Comparison of ENCODE assay signal across 8 mouse cellular contexts in genomic region chr5:147357536-147357935, GRCm38 (mm10). TPM values are rescaled to one million over a fixed set of nuclear protein-coding genes. Genes with fewer than 3 reads are reported as not detected.
DNase-seq lines count a peak whose midpoint lies in the region; ATAC-seq lines count a peak whose summit lies in the region.

No protein-coding gene starts in this region.

- H3K9me3 ChIP-seq in hindbrain, embryonic 11.5 days (ENCODE audit: control insufficient read depth, low read length): no peaks in the 10 kb centered on the region
- H3K9me3 ChIP-seq in hindbrain, embryonic 16.5 days (ENCODE audit: control insufficient read depth, low read length): no peaks in the 10 kb centered on the region
- no peaks in the 10 kb centered on the region for H3K9me3 ChIP-seq in intestine, embryonic 15.5 days

- 47% methylated on average over 3 of the region's 3 CpGs for WGBS in hindbrain, embryonic 11.5 days
- 48% methylated on average over 3 of the region's 3 CpGs for WGBS in hindbrain, embryonic 16.5 days
- 51% methylated on average over 3 of the region's 3 CpGs for WGBS in intestine, embryonic 15.5 days

- no peaks in the 10 kb centered on the region for H3K4me1 ChIP-seq in hindbrain, embryonic 11.5 days (replicated peaks; ENCODE audit: control insufficient read depth, insufficient read depth, low read length)
- H3K4me1 ChIP-seq in hindbrain, embryonic 16.5 days (ENCODE audit: control insufficient read depth, insufficient read depth, low read depth, low read length): no peaks in the 10 kb centered on the region
- no peaks in the 10 kb centered on the region for H3K4me1 ChIP-seq in intestine, embryonic 15.5 days (replicated peaks)

- no peaks in the 10 kb centered on the region for H3K27me3 ChIP-seq in hindbrain, embryonic 11.5 days (ENCODE audit: control insufficient read depth, insufficient read depth, low read length)
- no peaks in the 10 kb centered on the region for H3K27me3 ChIP-seq in hindbrain, embryonic 16.5 days (replicated peaks; ENCODE audit: control insufficient read depth, insufficient read depth, low read length)
- H3K27me3 ChIP-seq in intestine, embryonic 15.5 days (replicated peaks): no peaks in the 10 kb centered on the region

- H3K4me2 ChIP-seq in hindbrain, embryonic 11.5 days (replicated peaks; ENCODE audit: low read depth, low read length): no peak overlapping the region
- H3K4me2 ChIP-seq in hindbrain, embryonic 16.5 days (ENCODE audit: low read length): no peak overlapping the region
- H3K4me2 ChIP-seq in intestine, embryonic 15.5 days (replicated peaks): no peak overlapping the region

- no peak overlapping the region for H3K9ac ChIP-seq in hindbrain, embryonic 11.5 days (ENCODE audit: low read depth, low read length)
- no peak overlapping the region for H3K9ac ChIP-seq in hindbrain, embryonic 16.5 days (ENCODE audit: low read depth, low read length)
- H3K9ac ChIP-seq in intestine, embryonic 15.5 days: no peak overlapping the region

- no peak overlapping the region for H3K4me3 ChIP-seq in hindbrain, embryonic 11.5 days (ENCODE audit: low read depth, low read length)
- no peak overlapping the region for H3K4me3 ChIP-seq in hindbrain, embryonic 16.5 days (ENCODE audit: low read length)
- H3K4me3 ChIP-seq in intestine, embryonic 15.5 days (replicated peaks): no peak overlapping the region

- no peak for ATAC-seq in hindbrain, embryonic 11.5 days (ENCODE audit: low FRiP score)
- ATAC-seq in hindbrain, embryonic 16.5 days: no peak
- no peak for ATAC-seq in intestine, embryonic 15.5 days

- H3K27ac ChIP-seq in hindbrain, embryonic 11.5 days (ENCODE audit: low read depth, low read length): no peak overlapping the region
- H3K27ac ChIP-seq in hindbrain, embryonic 16.5 days (ENCODE audit: low read depth, low read length): no peak overlapping the region
- H3K27ac ChIP-seq in intestine, embryonic 15.5 days: no peak overlapping the region

- DNase-seq in hindbrain, embryonic 11.5 days (ENCODE audit: low spot score): peak; percentile 55
- DNase-seq in B cell, adult 2 months: peak; percentile 80 to 81
- DNase-seq in MEL-GATA-1-ER (ENCODE audit: extremely low read depth, low read depth): peak; percentile 60
- peak; percentile 70 for DNase-seq in induced T-regulatory cell, adult 2 months (ENCODE audit: low read depth)
- DNase-seq in thymus, postnatal 10 days (ENCODE audit: low spot score in 2 of 2): peak; percentile 35 to 52
- DNase-seq in right cerebral cortex, postnatal 36 days (ENCODE audit: low spot score in 2 of 2): no peak

- no peaks in the 10 kb centered on the region for H3K36me3 ChIP-seq in hindbrain, embryonic 11.5 days (ENCODE audit: control insufficient read depth, insufficient read depth, low read length)
- H3K36me3 ChIP-seq in hindbrain, embryonic 16.5 days (ENCODE audit: control insufficient read depth, insufficient read depth, low read length): no peaks in the 10 kb centered on the region
- no peaks in the 10 kb centered on the region for H3K36me3 ChIP-seq in intestine, embryonic 15.5 days

RNA-seq across cellular contexts. Expression of gene Urad, which starts 35.3 kb away (rescaled TPM):
- not detected in 2 replicates for polyA plus RNA-seq in hindbrain, embryonic 11.5 days (2014; fragmentation: Nextera tagmentation; extraction: Ambion mirVana)
- not detected in 2 replicates for polyA plus RNA-seq in hindbrain, embryonic 16.5 days (2015; fragmentation: Nextera tagmentation; extraction: Ambion mirVana)
- polyA plus RNA-seq in intestine, embryonic 15.5 days (2015; fragmentation: Nextera tagmentation; extraction: Ambion mirVana): 1.6 and 1.7 TPM in 2 replicates

RNA-seq across cellular contexts. Expression of gene Flt3, which starts 42.8 kb away (rescaled TPM):
- polyA plus RNA-seq in hindbrain, embryonic 11.5 days (2014; fragmentation: Nextera tagmentation; extraction: Ambion mirVana): 0.14 and 0.15 TPM in 2 replicates
- polyA plus RNA-seq in hindbrain, embryonic 16.5 days (2015; fragmentation: Nextera tagmentation; extraction: Ambion mirVana): 1.8 and 2.3 TPM in 2 replicates
- polyA plus RNA-seq in intestine, embryonic 15.5 days (2015; fragmentation: Nextera tagmentation; extraction: Ambion mirVana): 0.31 and 0.34 TPM in 2 replicates

RNA-seq across cellular contexts. Expression of gene Cdx2, which starts 50.5 kb away (rescaled TPM):
- not detected in 2 replicates for polyA plus RNA-seq in hindbrain, embryonic 11.5 days (2014; fragmentation: Nextera tagmentation; extraction: Ambion mirVana)
- polyA plus RNA-seq in hindbrain, embryonic 16.5 days (2015; fragmentation: Nextera tagmentation; extraction: Ambion mirVana): not detected in 2 replicates
- polyA plus RNA-seq in intestine, embryonic 15.5 days (2015; fragmentation: Nextera tagmentation; extraction: Ambion mirVana): 36.0 and 38.2 TPM in 2 replicates

Comparison
In these comparisons a context has a peak if more than half of its experiments do, and no peak if none do; other contexts are left out.
1. DNase-seq: peak in hindbrain, embryonic 11.5 days (single experiment), B cell, adult 2 months (2 of 2), MEL-GATA-1-ER (single experiment), induced T-regulatory cell, adult 2 months (single experiment) and thymus, postnatal 10 days (2 of 2); none in right cerebral cortex, postnatal 36 days (0 of 2).
2. RNA of gene Cdx2, which starts 50.5 kb away (polyA plus RNA-seq): 36.0 to 38.2 TPM in intestine, embryonic 15.5 days; not detected in hindbrain, embryonic 11.5 days and not detected in hindbrain, embryonic 16.5 days; every median in the first group is over 10 times any median in the second.